Mouse (Mus musculus) cerebellum, adult 2 months (tissue): ENCODE data around the gene Exosc8.

Experiments used
- CTCF ChIP-seq: fragments of 200-500 bp; IDR thresholded peaks from 2 replicates; pipeline ENCODE4 v1.5.1; 2011; ENCODE audit warnings: low read depth, mild to moderate bottlenecking, control low read depth, low read length, moderate library complexity, borderline replicate concordance; ENCODE audit not compliant: insufficient read depth
- POLR2A ChIP-seq: fragments of 200-500 bp; IDR thresholded peaks from 2 replicates; pipeline ENCODE4 v1.6.1; 2011; ENCODE audit warnings: low read length, control low read depth, borderline replicate concordance; ENCODE audit not compliant: insufficient read depth

DNA sequence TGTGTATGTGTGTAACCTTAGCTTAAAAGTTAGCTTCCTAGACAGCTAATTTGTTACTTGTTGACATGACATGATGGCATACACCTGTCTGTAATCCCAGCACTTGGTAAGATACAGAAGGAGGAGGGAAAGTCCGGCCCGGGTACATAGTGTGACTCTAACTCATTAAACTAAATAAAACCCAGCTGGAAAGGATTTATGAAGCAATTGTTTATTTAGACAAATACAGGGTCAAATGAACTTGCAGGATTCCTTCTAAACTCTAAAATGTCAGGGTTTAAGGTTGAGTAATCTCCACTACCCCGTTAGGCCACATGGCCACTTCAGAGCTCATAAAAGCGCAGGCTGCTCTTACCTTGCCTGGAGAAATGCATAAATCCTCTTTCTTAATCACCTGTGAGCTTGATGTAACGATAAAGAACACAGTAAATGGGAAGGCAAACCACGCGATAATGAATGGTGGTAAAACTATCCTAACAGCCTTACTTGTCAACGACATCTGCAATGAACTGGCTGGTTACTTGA lies 3.5 kb downstream of the Exosc8 start:
- TF ChIP-seq CTCF (no peak), POLR2A (no peak)
